Mouse (Mus musculus): ENCODE results near the gene Abcc5. TPM values are rescaled to one million over a fixed set of nuclear protein-coding genes. Genes with fewer than 3 reads are reported as not detected.

The Abcc5 gene
- polyA plus RNA-seq, 1 experiment from 2014 or later = 57.1 TPM

DNA sequence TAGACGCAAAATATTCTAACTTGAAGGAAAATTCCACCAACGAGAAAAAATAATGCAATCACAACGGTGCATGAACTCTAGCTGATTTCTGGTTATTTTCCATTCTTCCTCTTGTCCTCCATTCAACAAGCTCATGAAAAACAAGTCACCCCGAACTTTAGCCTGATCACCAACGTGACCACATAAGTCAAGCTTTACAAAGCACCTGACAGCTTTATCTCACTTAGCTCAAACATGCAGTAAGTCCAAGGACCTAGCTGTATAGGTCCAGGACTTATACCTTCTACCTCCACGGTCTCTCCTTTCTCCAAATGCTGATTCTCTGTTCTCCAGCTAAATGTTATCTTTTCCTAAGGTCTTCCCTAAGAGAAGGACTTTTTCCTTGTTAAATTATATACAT is 10.4 kb downstream of the Abcc5 start:
- H3K4me3 ChIP-seq = no peak overlapping the region
- WGBS = 93% methylated on average over 6 of the region's 6 CpGs
- H3K27me3 ChIP-seq (ENCODE audit: poor library complexity, severe bottlenecking) = no peaks in the 10 kb centered on the region
- H3K27ac ChIP-seq = no peak overlapping the region
- no peaks in the 10 kb centered on the region for H3K4me1 ChIP-seq
- DNase-seq (ENCODE audit: extremely low spot score, low spot score) = no peak
- H3K36me3 ChIP-seq (replicated peaks) = peaks cover 25% of the 10 kb centered on the region
- no peaks in the 10 kb centered on the region for H3K9me3 ChIP-seq

DNA sequence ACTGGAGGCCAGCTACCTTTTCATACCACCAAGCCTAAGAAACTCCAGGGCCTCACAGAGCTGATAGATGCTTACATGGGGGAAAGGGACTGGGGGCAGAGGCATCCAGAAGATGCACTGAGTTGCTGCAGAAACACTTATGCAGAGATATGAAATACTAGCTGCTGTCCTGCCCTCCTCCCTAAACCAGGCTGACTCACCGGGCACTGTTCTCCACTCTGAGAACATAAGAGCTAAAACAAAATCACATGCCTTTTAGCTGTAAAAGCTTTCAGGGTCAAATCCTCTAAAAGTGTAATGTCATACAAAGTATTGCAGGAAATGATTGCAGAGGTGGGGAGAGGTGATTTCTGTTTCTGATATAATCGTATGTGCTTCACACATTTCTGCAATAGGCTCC is 11.0 kb downstream of the Abcc5 start:
- 92% methylated on average over 2 of the region's 2 CpGs for WGBS

DNA sequence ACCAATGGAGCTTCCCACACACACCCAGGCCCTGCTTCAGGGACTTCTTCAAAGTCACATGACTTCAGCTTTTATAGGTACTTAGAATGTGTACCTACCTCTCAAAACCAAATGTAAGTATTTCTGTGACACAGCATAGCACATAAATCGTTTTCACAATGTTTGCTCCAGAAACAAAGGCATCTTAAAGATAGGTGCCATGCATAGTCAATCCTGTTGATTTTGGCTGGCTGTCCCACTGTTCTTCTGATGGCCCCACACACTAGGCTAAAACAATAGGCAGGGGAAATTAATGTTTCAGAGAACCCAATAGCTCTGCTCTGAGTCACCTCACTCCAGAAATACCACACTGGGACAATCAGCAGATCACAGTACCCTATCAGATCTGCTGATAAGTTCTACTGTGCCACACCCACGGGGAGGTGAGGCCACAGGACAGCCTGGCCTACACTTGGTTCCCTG is 12.3 kb downstream of the Abcc5 start:
- DNase-seq (ENCODE audit: extremely low spot score, low spot score) = no peak
- Histone ChIP-seq H3K27ac (no peak overlapping the region), H3K36me3 (replicated peaks) (peaks cover 13% of the 10 kb centered on the region), H3K9me3 (no peaks in the 10 kb centered on the region), H3K4me3 (no peak overlapping the region), H3K27me3 (ENCODE audit: poor library complexity, severe bottlenecking) (no peaks in the 10 kb centered on the region), H3K4me1 (no peaks in the 10 kb centered on the region)
- 93% methylated on average over 2 of the region's 2 CpGs for WGBS

More for the DNA sequence above, 11.0 kb downstream of the Abcc5 start:
- no peaks in the 10 kb centered on the region for H3K27me3 ChIP-seq (ENCODE audit: poor library complexity, severe bottlenecking)
- H3K9me3 ChIP-seq = no peaks in the 10 kb centered on the region
- no peak for DNase-seq (ENCODE audit: extremely low spot score, low spot score)
- H3K27ac ChIP-seq = no peak overlapping the region
- H3K4me3 ChIP-seq = no peak overlapping the region
- peaks cover 21% of the 10 kb centered on the region for H3K36me3 ChIP-seq (replicated peaks)
- no peaks in the 10 kb centered on the region for H3K4me1 ChIP-seq

DNA sequence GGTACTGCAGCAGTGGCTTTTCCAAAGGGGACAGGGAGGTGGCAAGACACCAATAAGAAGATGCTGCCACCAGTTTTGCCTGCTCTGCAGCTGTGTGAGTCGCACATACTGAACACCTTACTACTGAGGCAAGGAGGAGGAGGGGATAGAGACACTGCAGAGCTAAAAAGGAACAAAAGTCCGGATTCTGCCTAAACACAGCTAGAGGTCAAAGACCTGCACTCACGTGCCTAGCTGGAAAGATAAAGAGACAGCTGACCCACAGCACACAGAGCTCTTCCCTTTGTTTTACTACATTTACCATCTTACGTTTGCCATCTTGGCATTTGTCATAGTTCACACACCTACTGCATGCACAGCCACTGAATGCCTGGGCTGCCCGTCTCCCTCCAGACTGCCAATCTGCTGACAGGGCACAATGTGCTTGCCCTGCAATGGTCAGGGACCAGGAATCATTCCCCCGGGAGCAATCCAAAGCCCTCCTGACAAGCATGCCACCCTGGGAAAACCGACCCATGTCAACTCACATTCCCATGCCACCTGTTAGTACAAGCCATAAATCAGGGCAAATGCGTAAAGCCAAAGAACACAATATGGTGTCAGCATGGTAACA is 14.1 kb downstream of the Abcc5 start:
- Histone ChIP-seq H3K36me3 (replicated peaks) (peaks cover 6% of the 10 kb centered on the region), H3K9me3 (no peaks in the 10 kb centered on the region), H3K4me3 (no peak overlapping the region), H3K27ac (no peak overlapping the region), H3K4me1 (no peaks in the 10 kb centered on the region), H3K27me3 (ENCODE audit: poor library complexity, severe bottlenecking) (no peaks in the 10 kb centered on the region)
- WGBS = 88% methylated on average over 8 of the region's 8 CpGs
- no peak for DNase-seq (ENCODE audit: extremely low spot score, low spot score)

DNA sequence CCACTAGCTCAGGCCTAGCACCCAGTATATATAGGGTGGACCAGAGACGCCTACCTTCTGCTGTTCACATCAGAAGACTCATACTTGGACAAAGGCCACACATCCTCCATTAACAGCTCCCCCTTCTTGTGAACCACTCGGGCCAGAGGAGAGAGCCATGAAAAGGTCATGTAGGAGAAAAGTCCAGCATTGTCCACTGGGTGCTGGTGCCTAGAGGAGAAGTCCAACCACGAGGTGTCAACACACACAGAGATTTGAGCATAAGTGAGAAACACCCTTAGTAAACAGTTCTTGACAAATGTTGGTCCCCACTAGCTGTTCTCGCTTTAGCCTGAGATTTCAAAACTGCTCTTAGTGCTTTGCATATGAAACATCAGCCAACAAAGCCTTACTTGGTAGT is 20.9 kb downstream of the Abcc5 start:
- no peak for DNase-seq (ENCODE audit: extremely low spot score, low spot score)
- peaks cover 41% of the 10 kb centered on the region for H3K36me3 ChIP-seq (replicated peaks)
- no peaks in the 10 kb centered on the region for H3K4me1 ChIP-seq
- H3K9me3 ChIP-seq = no peaks in the 10 kb centered on the region
- 92% methylated on average over 4 of the region's 4 CpGs for WGBS
- H3K27me3 ChIP-seq (ENCODE audit: poor library complexity, severe bottlenecking) = no peaks in the 10 kb centered on the region
- no peak overlapping the region for H3K4me3 ChIP-seq
- H3K27ac ChIP-seq = no peak overlapping the region

DNA sequence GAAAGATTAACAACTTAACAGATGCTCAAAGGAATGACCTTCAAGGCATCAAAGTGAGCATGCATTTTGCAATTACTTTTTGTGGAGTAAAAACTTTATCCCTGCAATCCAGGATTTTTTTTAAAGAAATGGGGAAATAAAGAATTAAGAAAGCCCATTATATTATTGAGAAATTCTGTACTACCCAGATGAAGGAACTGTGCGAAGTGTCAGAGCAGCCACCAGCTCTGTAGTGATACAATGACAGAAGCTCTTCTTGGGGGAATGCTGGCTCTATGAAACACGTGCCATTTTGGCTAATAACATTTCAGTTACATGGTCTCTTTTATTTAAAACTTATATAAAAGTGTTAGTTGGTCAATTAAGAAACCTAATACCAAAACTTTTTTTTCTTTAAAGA is 22.9 kb downstream of the Abcc5 start:
- no peak for DNase-seq (ENCODE audit: extremely low spot score, low spot score)
- Histone ChIP-seq H3K27me3 (ENCODE audit: poor library complexity, severe bottlenecking) (no peaks in the 10 kb centered on the region), H3K36me3 (replicated peaks) (peaks cover 60% of the 10 kb centered on the region), H3K27ac (no peak overlapping the region), H3K4me3 (no peak overlapping the region), H3K4me1 (no peaks in the 10 kb centered on the region), H3K9me3 (no peaks in the 10 kb centered on the region)
- 94% methylated on average over 2 of the region's 2 CpGs for WGBS

DNA sequence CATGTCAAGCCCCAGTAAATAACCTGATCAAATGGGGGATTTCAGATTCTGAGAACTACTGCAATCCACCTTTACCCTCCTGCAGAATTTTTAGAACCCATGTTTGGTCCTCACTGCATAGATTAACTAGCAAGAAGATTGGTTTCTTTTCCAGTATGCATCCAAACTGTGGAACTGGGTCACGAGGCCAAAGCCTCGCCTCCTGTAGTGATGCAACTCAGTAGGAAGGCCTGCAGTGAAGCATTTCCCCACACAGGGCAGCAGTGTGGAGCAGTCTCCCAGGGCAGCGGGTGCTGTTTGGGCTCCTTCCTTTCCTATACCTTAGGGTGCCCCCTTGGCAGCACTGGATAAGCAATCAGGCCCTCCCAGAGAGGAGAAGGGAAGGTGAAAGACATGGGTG is 24.6 kb downstream of the Abcc5 start:
- no peak for DNase-seq (ENCODE audit: extremely low spot score, low spot score)
- H3K9me3 ChIP-seq = no peaks in the 10 kb centered on the region
- no peak overlapping the region for H3K4me3 ChIP-seq
- H3K36me3 ChIP-seq (replicated peaks) = peaks cover 73% of the 10 kb centered on the region
- H3K27me3 ChIP-seq (ENCODE audit: poor library complexity, severe bottlenecking) = no peaks in the 10 kb centered on the region
- 91% methylated on average over 3 of the region's 3 CpGs for WGBS
- no peaks in the 10 kb centered on the region for H3K4me1 ChIP-seq
- no peak overlapping the region for H3K27ac ChIP-seq

DNA sequence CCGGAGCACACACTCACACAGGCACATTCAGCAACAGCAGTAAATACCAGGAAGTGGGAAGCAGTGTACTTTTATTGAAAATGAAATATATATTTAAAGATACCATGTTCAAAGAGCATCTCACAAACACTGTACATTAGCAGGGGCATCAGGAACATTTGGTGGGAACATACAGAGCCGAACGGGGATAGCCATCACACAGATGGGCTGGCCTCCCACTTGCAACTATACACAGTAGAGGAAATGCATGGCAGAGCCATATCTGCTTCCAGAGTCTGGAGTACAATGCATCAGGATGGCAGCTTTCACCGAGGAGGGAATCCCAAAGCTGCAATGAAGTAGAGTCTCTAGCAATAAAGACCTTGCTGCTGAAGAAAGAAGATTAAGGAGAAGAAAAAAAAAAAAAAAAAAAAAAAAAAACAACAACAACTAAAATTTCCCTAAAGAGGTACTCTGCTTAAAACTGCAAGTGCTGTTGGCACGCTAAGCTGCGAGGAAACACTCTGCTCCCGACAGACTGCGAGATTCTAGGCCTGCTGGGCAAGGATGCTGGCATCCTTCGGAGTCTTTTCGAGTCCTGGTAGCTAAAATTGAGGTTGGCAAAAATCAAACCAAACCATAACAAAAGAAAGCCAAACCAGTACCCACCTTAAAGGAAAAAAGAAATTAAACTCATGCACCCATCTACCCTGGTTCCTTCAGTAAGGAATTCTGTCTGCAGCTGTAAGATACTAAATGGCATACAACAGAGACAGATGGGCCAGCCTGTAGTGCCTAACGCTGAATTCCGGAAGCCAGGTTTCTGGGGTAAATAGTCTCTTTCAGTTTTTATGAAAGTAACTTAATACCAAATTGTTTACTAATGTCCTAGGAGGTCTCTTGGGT is 25.2 kb downstream of the Abcc5 start:
- 93% methylated on average over 12 of the region's 12 CpGs for whole genome bisulfite sequencing
- Histone ChIP-seq H3K9me3 (no peaks in the 10 kb centered on the region), H3K36me3 (replicated peaks) (peaks cover 80% of the 10 kb centered on the region), H3K4me3 (no peak overlapping the region), H3K27ac (no peak overlapping the region), H3K27me3 (ENCODE audit: poor library complexity, severe bottlenecking) (no peaks in the 10 kb centered on the region), H3K4me1 (no peaks in the 10 kb centered on the region)
- no peak for DNase-seq (ENCODE audit: extremely low spot score, low spot score)

DNA sequence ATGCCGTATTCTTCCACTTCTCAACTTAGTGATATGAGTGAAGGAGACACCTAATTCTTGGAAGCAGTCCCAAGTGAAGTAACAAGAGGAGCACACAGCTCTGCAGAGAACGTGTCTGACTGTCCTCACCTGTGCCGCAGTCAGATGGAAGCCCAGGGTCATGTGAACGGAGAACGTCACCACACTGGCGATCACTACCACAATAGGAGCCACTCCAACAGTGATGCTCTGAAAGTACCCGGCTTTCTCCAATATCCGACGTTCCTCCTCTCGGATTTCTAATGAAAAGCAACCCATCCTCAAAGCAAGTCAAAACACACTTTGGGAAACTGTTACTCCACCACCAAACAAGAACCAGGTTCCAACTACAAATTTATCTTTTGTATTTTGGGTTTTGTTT is 29.3 kb downstream of the Abcc5 start:
- DNase-seq (ENCODE audit: extremely low spot score, low spot score) = no peak
- Histone ChIP-seq H3K36me3 (replicated peaks) (peaks cover 73% of the 10 kb centered on the region), H3K4me3 (no peak overlapping the region), H3K27ac (no peak overlapping the region), H3K27me3 (ENCODE audit: poor library complexity, severe bottlenecking) (no peaks in the 10 kb centered on the region), H3K4me1 (no peaks in the 10 kb centered on the region), H3K9me3 (no peaks in the 10 kb centered on the region)
- 94% methylated on average over 10 of the region's 10 CpGs for WGBS

DNA sequence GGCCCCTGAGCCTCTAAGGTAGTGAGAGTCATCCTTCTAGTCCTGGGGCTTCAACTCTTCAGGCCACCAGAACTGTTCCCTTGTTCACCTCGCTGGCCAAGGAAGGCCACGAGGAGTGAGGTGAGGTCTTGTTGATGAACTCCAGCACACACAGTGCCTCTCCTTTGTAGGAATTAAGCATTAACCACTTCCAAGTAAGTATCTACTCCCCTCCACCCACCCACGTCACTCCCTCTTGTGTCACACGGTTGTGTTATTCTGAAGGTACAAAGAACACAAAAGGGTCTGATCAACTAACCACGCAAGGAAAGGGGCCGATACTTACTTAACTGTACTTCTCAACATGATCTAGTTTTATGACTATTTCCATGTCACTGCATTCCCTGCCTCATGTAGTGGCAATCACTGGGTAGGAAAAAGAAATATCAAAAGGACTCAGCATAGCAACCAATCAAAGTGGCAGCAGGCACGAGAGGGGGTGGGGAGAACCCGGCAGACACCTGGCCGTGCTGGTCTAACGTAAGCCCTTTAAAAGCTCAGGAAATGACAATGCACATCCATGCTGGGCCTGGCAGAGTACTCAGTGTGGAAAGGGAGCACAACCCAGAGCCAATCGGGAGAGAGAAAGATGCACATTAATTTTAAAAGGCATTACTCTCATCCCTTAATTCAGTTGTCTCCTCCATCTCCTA is 30.8 kb downstream of the Abcc5 start:
- Histone ChIP-seq H3K9me3 (no peaks in the 10 kb centered on the region), H3K27me3 (ENCODE audit: poor library complexity, severe bottlenecking) (no peaks in the 10 kb centered on the region), H3K4me3 (no peak overlapping the region), H3K27ac (no peak overlapping the region), H3K4me1 (no peaks in the 10 kb centered on the region), H3K36me3 (replicated peaks) (peaks cover 78% of the 10 kb centered on the region)
- WGBS = 93% methylated on average over 11 of the region's 11 CpGs
- DNase-seq (ENCODE audit: extremely low spot score, low spot score) = no peak

DNA sequence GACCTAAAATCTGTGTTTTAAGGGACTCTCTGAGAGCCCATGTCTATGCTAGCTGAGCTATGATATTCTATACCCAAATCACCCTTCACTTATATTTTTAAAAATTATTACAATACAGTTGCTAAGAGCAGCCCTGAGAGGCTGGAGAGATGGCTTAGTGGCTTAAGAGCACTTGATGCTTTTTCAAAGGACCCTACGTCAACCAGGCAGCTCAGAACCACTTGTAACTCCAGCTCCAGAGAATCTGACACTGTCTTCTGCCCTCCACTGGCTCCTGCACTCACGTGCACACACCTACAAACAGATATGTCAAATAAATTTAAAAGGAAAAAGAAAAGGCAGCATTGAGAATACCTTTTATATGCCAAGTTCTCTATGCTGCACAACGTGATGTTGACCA is 34.4 kb downstream of the Abcc5 start:
- Histone ChIP-seq H3K9me3 (no peaks in the 10 kb centered on the region), H3K27ac (no peak overlapping the region), H3K4me3 (no peak overlapping the region), H3K36me3 (replicated peaks) (peaks cover 72% of the 10 kb centered on the region), H3K27me3 (ENCODE audit: poor library complexity, severe bottlenecking) (no peaks in the 10 kb centered on the region), H3K4me1 (no peaks in the 10 kb centered on the region)
- no peak for DNase-seq (ENCODE audit: extremely low spot score, low spot score)
- 90% methylated on average over 3 of the region's 3 CpGs for WGBS

DNA sequence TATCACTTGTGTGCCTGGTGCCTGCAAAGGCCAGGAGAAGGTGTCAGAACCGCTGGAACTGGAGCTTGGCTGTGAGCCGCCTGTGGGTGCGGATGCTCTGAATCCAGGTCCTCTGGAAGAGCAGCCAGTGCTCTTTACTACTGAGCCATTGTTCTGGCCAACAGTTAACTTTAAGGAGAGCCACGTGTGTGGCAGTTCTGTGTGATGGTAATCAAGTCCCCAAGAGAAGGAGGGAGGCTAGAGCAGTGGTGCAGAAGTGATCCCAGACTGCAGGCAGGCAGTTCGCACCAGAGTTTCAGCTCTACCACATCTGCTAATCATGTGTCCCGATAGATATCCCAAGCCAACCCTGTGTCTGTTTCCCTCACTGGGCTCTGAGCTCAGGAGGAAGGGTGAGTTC is 36.0 kb downstream of the Abcc5 start:
- Histone ChIP-seq H3K27ac (no peak overlapping the region), H3K4me3 (no peak overlapping the region), H3K9me3 (no peaks in the 10 kb centered on the region), H3K27me3 (ENCODE audit: poor library complexity, severe bottlenecking) (no peaks in the 10 kb centered on the region), H3K36me3 (replicated peaks) (peaks cover 62% of the 10 kb centered on the region), H3K4me1 (no peaks in the 10 kb centered on the region)
- DNase-seq (ENCODE audit: extremely low spot score, low spot score) = no peak
- WGBS = 74% methylated on average over 6 of the region's 6 CpGs

DNA sequence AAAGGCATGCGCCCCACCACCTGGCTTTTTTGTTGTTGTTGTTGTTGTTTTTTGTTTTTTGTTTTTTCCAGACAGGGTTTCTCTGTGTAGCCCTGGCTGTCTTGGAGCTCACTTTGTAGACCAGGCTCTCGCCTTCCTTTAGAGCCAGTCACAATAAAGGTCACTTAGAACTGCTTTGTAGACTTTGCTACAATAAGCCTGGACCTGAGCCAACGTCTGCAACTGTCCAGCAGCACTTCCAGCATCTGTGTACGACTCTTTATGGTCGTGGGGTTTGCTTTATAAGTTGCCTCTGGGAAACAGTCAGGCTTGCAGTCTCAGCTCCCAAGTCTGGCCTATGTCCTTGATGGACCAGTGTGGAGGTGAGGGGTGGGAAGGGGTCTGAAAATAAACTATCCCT is 45.2 kb downstream of the Abcc5 start:
- Histone ChIP-seq H3K27ac (no peak overlapping the region), H3K27me3 (ENCODE audit: poor library complexity, severe bottlenecking) (no peaks in the 10 kb centered on the region), H3K4me3 (no peak overlapping the region), H3K4me1 (no peaks in the 10 kb centered on the region), H3K36me3 (replicated peaks) (peaks cover 44% of the 10 kb centered on the region), H3K9me3 (no peaks in the 10 kb centered on the region)
- WGBS = 88% methylated on average over 5 of the region's 5 CpGs
- DNase-seq (ENCODE audit: extremely low spot score, low spot score) = no peak

All from forebrain, embryonic 10.5 days (tissue).